Mouse (Mus musculus) monocyte, adult 5-6 weeks (primary cell): ENCODE results near the gene Catip. TPM values are rescaled to one million over a fixed set of nuclear protein-coding genes. Genes with fewer than 3 reads are reported as not detected.

ENCODE experiments used
- ATAC-seq: fragments of 153-309, 156-312 bp; replicated peaks from 2 replicates; pipeline ENCODE4 v1.8.0; 2017; ENCODE audit warnings: mild to moderate bottlenecking; ENCODE audit not compliant: low TSS enrichment, insufficient number of reproducible peaks, severe bottlenecking, poor library complexity, low FRiP score
- total RNA-seq: library from RNA; stranded (forward); fragments of 200-1000, 200-491, 200-594 nt; gene quantifications from 3 replicates; pipeline ENCODE4 v1.2.3, GENCODE M21; 2017

Catip gene
- total RNA-seq, 1 experiment from 2014 or later, result 3.3 TPM

DNA sequence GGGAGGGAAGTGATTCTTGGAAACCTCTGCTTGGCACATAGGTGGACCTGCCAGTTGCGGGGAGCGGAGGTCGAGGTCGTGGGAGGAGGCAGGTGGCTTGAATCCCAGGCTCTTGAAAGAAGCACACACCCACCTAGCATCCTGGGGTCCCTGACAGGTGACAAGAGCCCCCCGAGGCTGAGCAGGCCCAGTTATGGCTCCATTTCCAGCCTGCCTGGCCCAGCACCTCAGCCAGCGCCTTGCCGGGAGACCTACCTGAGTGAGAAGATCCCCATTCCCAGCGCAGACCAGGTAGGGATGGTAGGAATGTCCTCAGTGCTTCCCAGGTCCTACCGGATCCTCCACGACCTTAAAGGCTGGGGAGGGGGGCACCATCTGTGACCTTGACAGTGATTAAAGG, 13.7 kb downstream of the Catip start:
- no peak for ATAC-seq

DNA sequence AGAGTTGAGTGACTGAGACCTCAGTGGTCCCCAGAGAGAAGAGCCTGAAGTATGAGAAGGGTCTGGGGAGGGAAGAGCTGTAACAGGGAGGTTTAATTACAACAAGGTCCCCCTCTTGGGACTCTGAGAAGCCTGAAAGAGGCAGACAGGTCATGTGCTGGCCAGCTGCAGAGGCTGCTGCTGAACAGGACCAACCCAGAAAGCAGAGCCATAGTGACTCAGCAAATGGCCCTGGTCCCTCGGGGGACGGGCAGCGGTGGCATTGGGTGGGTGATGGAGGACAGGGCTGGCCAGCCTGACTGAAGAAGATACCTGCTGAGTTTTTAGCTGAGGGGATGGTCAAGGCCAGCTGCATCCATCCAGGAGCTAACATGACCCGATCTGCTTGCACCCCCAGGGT, 14.5 kb downstream of the Catip start:
- no peak for ATAC-seq

DNA sequence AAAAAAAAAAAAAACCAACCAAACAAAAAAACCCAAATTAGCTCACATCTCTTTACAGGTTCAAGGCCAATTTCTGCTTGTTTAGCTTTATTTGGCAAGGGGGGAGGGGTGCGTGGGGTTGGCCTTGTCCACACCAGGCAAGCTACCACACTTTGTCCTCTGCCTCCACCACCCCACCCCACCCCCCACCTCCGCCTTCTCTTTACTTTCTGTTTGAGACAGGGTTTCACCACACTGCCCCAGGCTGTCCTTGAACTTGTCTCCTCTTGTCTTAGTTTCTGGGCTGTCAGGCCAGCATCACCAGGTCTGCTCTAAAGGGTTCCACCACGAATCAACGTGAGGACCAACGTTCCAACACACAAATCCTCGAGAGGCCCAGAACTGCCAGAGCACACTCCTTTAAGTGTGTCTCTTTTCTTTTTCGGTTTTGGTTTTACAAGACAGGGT, 17.2 kb downstream of the Catip start:
- no peak for ATAC-seq

DNA sequence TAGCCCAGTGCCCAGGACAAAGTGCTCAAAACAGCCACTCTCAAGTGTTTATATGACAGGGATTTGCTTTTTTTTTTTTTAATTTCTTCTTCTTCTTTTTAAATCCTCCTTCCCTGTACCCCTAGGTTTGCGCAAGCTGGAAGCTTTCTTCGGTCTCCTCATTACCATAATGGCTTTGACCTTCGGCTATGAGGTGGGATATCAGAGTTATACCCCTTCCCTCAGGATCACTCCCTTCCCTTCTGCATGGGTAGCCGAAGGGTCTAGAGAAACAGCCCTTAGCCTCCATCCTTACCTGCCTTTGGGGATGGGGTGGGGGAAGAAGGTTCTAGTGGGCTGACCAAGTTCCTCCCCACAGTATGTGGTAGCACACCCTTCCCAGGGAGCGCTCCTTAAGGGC, 18.6 kb downstream of the Catip start:
- ATAC-seq, result no peak

DNA sequence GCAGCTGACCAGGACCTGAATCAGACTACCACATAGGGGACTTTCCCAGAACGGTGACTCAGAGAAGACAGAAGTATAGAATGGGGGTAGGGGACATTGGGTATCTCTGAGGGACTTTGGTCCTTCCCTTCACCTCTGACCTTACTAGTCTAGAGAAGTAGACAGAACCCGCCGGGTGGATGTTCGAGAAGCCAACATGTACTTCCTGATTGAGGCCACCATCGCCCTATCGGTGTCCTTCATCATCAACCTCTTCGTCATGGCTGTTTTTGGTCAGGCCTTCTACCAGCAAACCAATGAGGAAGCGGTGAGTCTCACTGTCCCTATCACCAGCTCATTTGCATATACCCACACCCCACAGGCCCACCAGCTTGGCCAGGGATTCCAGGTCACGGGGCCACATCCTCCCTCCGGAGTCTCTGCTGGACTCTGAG, 19.7 kb downstream of the Catip start:
- ATAC-seq, result peak; percentile 80

DNA sequence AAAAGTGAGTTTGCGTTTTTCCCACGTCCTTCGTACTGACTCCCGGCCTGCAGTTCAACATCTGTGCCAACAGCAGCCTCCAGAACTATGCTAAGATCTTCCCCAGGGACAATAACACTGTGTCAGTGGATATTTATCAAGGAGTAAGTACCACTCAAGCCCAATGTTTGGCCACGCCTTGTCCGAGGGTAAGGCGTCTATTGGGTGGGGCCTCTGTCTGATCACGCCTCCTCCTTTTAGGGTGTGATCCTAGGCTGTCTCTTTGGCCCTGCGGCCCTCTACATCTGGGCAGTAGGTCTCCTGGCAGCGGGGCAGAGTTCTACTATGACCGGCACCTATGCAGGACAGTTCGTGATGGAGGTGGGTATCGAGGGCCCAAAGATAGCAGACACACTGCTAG, 21.5 kb downstream of the Catip start:
- ATAC-seq, result no peak

DNA sequence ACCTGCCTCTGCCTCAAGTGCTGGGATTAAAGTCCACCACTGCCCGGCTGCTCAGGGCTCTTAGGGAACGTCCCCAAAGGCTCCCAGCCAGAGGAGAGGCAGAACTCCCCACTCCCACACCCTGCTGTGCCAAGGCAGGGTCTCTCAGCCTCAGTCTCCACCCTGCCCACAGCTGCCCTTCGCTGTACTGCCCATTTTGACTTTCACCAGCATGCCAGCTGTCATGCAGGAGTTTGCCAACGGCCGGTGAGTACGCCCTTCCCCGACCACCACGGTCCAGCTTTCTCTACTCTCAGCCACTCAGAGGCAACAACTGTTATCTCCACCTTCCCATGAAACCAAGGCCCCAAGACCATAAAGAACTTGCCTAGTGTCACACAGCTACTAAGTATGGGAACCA, 22.6 kb downstream of the Catip start:
- ATAC-seq, result no peak

DNA sequence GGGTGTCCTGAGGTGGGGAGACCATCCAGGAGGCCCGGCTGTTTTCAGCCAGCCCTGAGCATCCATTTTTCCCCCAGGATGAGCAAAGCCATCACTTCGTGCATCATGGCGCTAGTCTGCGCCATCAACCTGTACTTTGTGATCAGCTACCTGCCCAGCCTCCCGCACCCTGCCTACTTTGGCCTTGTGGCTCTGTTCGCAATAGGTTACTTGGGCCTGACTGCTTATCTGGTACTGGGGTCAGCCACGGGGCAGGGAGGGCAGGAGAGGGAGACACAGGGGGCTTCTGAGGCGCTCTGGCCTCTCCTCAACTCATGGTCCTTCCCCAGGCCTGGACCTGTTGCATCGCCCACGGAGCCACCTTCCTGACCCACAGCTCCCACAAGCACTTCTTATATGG, 23.2 kb downstream of the Catip start:
- no peak for ATAC-seq

DNA sequence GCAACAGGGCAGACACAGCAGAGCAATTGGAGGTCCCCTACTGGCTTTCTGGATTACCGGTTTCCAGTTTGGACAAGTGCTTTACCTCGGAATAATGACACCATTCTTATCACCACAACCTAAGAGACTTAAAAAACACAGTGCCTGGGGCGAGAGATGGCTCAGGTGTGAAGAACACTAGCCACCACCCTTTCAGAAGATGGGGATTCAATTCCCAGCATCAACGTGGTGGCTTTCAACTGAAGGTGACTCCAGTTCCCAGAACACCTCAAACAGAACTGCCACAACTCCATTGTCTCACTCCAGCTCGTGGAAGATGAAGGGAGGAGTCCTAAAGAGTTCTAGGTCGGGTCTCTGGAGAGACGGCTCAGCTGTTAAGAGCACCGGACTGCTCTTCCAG, 23.6 kb downstream of the Catip start:
- ATAC-seq, result no peak

DNA sequence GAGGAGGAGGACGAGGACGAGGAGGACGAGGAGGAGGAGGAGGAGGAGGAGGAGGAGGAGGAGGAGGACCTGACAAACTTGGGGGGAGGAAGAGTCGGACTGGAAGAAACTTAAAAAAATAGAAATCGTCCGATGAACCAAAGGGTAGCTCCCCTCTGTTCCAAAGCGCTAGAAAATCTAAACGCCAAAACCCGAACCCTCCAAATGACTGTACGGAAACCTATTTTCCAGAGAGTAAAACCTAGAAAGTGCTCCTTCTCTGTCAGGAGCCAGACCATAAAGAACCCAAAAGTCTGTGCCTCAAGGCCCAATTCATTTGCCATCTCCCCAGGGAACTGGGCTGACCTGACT, 24.4 kb downstream of the Catip start:
- ATAC-seq, result no peak

DNA sequence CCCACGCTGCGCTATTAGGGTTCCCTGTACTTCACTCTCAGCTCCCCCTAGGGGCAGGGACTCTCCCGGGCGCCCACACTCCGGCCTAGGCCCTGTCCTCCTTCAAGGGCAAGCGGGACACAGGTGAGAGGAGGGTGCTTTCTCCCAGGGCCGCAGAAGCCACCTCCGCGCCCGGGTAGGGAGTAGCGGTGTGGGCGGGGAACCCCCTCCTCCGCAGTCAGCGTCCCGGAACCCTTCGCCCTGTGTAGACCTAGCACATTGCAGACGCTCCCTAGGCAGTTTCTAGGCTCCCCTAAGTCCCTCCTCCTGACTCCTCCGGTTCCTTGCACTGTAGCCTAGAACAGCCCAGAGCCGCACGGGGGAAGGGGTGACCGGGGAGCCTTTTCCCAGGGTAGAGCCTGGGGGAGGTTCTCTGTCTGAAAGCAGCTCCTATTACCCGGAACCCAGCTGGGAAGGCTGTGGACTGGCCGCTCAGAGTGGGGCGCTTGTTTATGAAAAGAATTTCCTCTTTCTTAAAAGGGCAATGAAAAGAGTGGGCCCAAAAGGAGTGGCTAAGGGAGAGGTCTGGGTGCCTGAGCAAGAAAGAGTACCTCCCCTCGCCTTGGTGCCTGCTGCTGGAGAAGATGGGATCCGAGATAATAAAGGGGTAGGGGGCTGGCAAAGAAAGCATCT, 24.9 kb downstream of the Catip start:
- peak; percentile 57 for ATAC-seq

DNA sequence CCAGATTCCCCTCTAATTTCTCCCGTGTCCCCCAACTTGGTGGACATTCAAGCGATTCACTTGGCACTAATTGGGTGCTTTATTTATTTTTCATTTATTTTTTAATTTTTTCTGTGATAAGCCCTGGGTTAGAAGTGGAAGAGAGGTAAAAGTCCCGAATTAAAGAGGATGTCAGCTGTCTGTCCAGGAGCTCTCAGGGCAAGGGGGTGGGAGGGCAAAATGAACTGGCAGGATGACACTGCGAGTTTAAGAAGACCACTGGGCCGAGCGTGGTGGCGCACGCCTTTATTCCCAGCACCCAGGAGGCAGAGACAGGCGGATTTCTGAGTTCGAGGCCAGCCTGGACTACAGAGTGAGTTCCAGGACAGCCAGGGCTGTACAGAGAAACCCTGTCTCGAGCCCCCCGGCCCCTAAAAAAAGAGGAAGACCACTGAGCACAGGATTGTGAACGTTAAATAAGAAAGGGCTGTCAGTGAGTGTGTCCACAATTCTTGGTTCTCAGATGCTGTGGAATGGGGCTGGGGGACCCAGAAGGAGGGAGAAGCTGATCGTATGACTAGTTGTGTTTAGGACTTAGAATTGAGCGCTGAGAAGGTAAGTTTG, 25.6 kb downstream of the Catip start:
- ATAC-seq, result no peak

DNA sequence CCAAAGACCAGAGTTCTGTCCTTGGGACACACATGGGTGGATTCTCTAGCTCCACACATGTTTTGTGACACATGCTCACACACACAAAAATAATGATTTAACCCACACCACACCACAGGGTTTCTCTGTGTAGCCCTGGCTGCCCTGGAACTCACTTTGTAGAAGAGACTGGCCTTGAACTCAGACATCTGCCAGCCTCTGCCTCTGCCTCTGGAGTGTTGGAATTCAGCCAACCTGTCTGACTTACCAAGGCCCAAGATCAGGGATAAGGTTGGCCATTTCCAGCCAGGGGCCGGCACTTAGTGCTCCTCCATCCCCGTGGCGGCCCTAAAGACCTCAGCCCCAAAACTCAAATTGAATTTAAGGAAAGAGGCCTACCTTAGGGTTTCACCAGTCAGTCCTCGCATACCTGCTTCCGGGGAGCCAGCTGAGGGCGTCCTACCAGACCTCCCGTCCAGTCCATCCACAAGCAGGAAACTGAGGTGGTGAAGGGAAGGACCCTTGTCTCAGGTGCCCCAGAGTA, 26.6 kb downstream of the Catip start:
- ATAC-seq, result no peak

DNA sequence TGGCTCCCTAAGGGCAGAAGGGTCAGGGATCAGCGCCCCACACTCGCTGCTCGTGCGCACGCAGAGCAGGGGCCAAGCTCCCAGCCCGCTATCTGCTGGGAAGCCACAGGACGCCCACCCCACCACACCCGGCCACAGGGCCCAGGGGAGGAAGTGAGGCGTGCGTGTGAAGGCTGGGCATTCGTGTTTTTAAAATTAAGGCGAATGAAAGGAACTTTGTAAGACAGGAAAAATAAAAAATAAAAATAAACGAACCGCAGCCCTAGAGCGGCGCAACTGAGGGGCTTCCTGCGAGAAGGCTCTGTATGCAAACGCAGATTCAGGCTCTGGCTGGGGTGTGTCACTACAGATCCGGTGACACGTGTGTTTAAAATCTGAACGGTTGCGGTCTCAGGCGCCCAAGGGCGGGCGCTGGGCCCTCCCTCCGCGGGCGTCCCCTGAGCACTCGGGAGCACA, 28.0 kb downstream of the Catip start:
- ATAC-seq, result no peak

DNA sequence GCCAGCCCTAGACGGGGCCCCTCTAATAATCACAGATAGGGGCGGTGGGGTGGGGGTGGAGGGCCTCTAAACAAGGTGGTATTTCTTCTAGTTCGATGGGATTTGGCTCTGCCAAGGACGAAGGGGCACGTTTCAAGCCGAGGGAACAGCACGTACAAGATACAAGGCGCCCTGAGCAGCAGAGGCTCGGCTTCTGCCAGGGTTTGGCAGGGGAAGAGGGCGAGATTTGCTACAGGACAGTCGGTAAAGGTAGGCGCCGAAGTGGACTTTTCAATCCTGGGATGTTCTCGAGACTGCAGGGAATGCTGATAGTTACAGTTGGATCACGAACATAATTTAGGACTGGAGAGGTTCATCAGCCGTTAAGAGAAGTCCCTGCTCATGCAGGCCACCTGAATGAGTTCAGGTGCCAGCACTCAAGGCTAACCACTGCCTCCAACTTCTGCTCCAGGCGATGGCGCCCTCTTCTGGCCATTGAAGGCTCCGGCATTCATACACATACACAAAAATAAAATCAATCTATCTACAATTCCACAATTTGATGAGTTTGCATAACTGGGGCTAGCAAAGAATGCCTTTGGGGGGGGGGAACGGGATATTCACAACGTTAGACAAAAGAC, 28.5 kb downstream of the Catip start:
- 0 out of 2 replicates have a peak, but pooled peaks have one; percentile 14 for ATAC-seq

DNA sequence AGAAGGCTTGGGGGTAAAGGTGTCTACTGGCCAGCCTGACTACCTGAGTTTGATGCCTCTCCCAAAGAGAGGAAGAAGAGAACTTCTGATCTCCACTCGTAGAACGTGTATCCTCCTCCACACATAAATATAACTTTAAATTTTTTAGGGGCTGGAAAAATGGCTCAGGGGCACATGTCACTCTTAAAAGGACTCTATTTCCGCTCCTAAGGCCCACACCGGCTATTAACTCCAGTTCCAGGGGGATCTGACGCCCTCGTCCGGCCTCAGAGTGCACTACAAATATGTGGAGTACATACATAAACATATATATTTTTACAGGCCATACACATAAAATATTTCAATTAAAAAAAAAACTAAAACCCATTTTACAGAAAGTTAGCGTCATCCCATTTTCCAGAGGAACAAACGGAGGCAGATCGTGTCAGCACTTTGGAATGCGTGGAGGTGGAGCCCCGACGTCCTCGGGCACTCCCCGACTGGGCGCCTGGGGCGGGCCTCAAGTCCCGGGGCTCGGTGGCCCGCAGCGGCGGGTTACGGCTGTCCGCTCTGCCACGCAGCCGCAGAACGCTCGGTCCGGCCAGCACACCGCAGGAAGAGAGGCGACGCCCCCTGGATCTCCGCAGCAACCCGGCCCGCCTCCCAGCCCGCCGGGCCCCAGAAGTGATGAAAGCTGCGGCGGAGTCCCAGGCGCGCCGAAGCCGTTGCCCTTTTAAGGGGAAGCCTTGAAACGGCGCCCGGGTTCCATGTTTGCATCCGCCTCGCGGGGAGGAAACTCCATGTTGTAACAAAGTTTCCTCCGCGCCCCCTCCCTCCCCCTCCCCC, 29.2 kb downstream of the Catip start, which contains the start of gene Ctdsp1:
Gene Ctdsp1, plus strand, starts transcription at position 586 of the 825 bp plus-strand sequence.
- peak; percentile 54 for ATAC-seq

DNA sequence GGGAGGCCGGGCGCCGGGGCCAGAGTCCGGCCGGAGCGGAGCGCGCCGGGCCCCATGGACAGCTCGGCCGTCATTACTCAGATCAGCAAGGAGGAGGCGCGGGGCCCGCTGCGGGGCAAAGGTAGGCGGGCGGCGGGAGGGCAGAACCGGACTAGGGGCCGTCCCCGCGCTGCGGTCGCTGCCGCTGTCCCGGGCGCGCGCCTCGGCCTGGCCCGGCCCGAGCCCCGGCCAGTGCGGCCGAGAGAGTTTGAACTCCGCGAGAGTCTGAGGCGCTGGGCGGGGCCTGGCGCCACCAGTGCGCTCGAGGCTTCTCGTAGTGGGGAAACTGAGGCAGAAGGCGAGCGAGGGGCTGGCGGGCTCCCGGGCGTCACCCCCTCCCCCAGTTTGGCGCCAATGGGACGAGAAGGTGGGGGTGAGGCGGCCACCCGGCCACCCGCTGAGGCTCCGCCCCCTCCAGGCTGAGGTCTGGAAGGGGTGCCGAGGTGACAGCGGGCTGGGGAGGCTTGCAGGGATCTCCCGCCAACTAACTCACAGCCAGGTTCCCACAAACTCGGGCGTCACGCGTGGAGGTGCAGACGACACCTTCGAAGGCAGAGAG, 30.0 kb downstream of the Catip start:
- no peak for ATAC-seq

DNA sequence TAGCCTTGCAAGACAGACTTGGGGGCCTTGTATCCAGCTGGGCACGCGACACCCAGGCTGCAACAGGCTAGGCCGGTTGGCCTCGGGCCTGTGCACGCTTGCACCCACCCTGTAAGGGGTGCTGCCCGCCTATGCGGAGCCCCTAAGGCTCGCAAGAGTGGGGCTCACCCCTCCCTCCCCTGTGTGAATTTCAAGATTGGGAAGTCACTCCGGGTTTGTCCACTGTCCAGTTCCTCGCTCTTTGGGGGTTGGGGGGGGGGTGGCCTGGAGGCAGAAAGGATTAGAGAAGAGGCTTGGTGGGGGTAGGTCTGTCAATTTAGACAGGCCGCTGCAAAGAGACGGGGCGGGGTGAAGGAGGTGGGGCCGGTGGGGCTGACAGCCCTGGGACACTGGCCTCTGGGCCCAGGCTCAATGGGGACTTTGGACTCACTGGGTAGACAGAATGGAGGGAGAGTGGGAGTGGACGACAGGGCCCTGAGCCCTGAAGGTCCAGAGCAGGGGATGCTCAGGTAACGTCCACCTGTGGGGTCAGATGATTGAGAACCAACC, 30.6 kb downstream of the Catip start:
- ATAC-seq, result no peak
